Mouse (Mus musculus) CH12.LX (cell line): ENCODE results near the gene Tspo2.

Experiments
- CTCF ChIP-seq, 2 experiments: IDR thresholded peaks in 1 of 2; conservative IDR thresholded peaks in 1 of 2; 2 replicates each; pipeline ENCODE4 v1.5.1; 2011 to 2012; ENCODE audit warnings: low read depth in 2 of 2, low read length in 2 of 2, improper control_type of control experiment in 1 of 2, inconsistent platforms in 1 of 2, mild to moderate bottlenecking in 1 of 2, moderate library complexity in 1 of 2
- POLR2A ChIP-seq: IDR thresholded peaks from 2 replicates; pipeline ENCODE4 v1.6.1; 2011; ENCODE audit warnings: low read depth, mild to moderate bottlenecking, improper control_type of control experiment, low read length
- TCF12 ChIP-seq: IDR thresholded peaks from 2 replicates; pipeline ENCODE4 v1.6.1; 2014; ENCODE audit warnings: low read depth, mild to moderate bottlenecking, inconsistent platforms, low read length, improper control_type of control experiment
- ZKSCAN1 ChIP-seq: IDR thresholded peaks from 2 replicates; pipeline ENCODE4 v1.6.1; 2012; ENCODE audit warnings: low read depth, inconsistent platforms, low read length, improper control_type of control experiment, borderline replicate concordance

DNA sequence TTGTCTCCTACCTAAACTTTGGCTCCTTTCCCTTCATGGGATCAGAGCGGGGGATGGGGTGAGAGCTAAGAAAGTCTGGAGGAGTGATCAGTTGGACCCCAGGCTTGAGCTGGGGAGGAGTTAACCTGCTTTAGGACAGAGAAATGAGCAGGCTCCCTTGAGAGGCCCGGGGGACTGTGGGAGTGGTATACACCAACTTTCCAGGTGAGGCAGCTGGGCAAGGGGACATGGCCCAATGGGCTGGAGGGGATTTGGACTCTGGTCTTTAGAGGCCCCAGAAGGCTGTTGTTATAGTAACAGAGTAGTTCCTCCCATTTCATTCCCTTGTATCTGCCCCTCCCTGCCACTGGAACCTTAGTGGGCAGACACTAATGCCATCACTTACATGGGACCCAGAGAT lies 4.6 kb upstream of the Tspo2 start:
- TF ChIP-seq TCF12: no peak
- no peak for TF ChIP-seq POLR2A
- no peak for TF ChIP-seq CTCF (conservative IDR thresholded peaks at IDR 0.05 in 1 of 2, IDR thresholded peaks at IDR 0.05 in 1 of 2; ENCODE audit: low read depth in 2 of 2, low read length in 2 of 2)
- TF ChIP-seq ZKSCAN1: no peak
